ENCODE assay signal across 19 mouse cellular contexts in genomic region chr6:114871010-114871660, GRCm38 (mm10).
DNase-seq lines count a peak whose midpoint lies in the region; ATAC-seq and TF ChIP-seq lines count a peak whose summit lies in the region.
"Had no signal": no experiment of that assay in that cellular context is flagged by ENCODE, and none has a peak within 500 bp of the region (broad histone marks: within the 10 kb centered on the region; RNA-seq: fewer than 3 reads in every experiment).

No protein-coding gene starts in this region.

- peak; percentile 21; the same call in 1 of the 2 replicates for TF ChIP-seq CTCF in lung, postnatal 0 days (IDR thresholded peaks at IDR 0.05)

- H3K4me3 ChIP-seq in heart, embryonic 10.5 days, result no peak overlapping the region
- no peak overlapping the region for H3K4me3 ChIP-seq in lung, postnatal 0 days (ENCODE audit: low read depth, low read length)
- no peak overlapping the region for H3K4me3 ChIP-seq in embryonic facial prominence, embryonic 15.5 days (replicated peaks)
- H3K4me3 ChIP-seq: liver, embryonic 15.5 days; midbrain, embryonic 10.5 days had no signal

- H3K9ac ChIP-seq in lung, postnatal 0 days (replicated peaks; ENCODE audit: low read depth), result no peak overlapping the region
- H3K9ac ChIP-seq in embryonic facial prominence, embryonic 15.5 days, result no peak overlapping the region
- H3K9ac ChIP-seq: liver, embryonic 15.5 days had no signal

- DNase-seq in heart, embryonic 10.5 days (ENCODE audit: low spot score), result no peak
- DNase-seq in heart, postnatal 4 days, result no peak
- DNase-seq in lung, postnatal 0 days (ENCODE audit: low spot score), result no peak
- DNase-seq in lung, postnatal 4 days, result no peak
- DNase-seq in embryo, embryonic 9.5 days (ENCODE audit: extremely low spot score), result no peak
- no peak for DNase-seq in layer of hippocampus, postnatal 36 days
- DNase-seq: adrenal gland, postnatal 36 days; cerebellum, postnatal 10 days; heart, adult 18-20 months; kidney, postnatal 36 days; lung, postnatal 14 days; right cerebral cortex, postnatal 14 days; thymus, postnatal 4 days had no signal

- no peak for ATAC-seq in lung, postnatal 0 days
- ATAC-seq in embryonic facial prominence, embryonic 15.5 days (ENCODE audit: insufficient number of reproducible peaks, low FRiP score, low TSS enrichment, low read depth), result no peak
- ATAC-seq in megakaryocyte progenitor cell, adult 5-6 weeks (replicated peaks; ENCODE audit: poor library complexity), result no peak
- ATAC-seq: activated CD4-positive, CD25-positive, alpha-beta regulatory T cell, adult 4 months had no signal

- no peaks in the 10 kb centered on the region for H3K9me3 ChIP-seq in heart, embryonic 10.5 days
- no peaks in the 10 kb centered on the region for H3K9me3 ChIP-seq in lung, postnatal 0 days (ENCODE audit: low read length)
- no peaks in the 10 kb centered on the region for H3K9me3 ChIP-seq in embryonic facial prominence, embryonic 15.5 days (replicated peaks)
- H3K9me3 ChIP-seq: G1E; liver, embryonic 15.5 days; midbrain, embryonic 10.5 days had no signal

- no peak for TF ChIP-seq EP300 in lung, postnatal 0 days (IDR thresholded peaks at IDR 0.05)

- WGBS in heart, embryonic 10.5 days, result 89% methylated on average over 14 of the region's 14 CpGs
- WGBS in lung, postnatal 0 days, result 81% methylated on average over 14 of the region's 14 CpGs
- WGBS in embryonic facial prominence, embryonic 15.5 days, result 73% methylated on average over 14 of the region's 14 CpGs

- peaks cover 87% of the 10 kb centered on the region for H3K4me1 ChIP-seq in heart, embryonic 10.5 days
- H3K4me1 ChIP-seq in lung, postnatal 0 days (ENCODE audit: insufficient read depth, low read depth, low read length), result peaks cover 31% of the 10 kb centered on the region
- H3K4me1 ChIP-seq in embryonic facial prominence, embryonic 15.5 days, result peaks cover 81% of the 10 kb centered on the region

- peaks cover 12% of the 10 kb centered on the region for H3K36me3 ChIP-seq in heart, embryonic 10.5 days
- no peaks in the 10 kb centered on the region for H3K36me3 ChIP-seq in lung, postnatal 0 days (ENCODE audit: insufficient read depth, low read length)
- 0 out of 2 replicates have a peak, but pooled peaks cover 8% of the 10 kb centered on the region for H3K36me3 ChIP-seq in embryonic facial prominence, embryonic 15.5 days

- peak overlapping the region; percentile 3; the same call in 1 of the 2 replicates for H3K27ac ChIP-seq in heart, embryonic 10.5 days
- no peak overlapping the region for H3K27ac ChIP-seq in lung, postnatal 0 days (ENCODE audit: low read length)
- H3K27ac ChIP-seq in embryonic facial prominence, embryonic 15.5 days (replicated peaks), result peak overlapping the region; percentile 58; the same call in 1 of the 2 replicates
- H3K27ac ChIP-seq: liver, embryonic 15.5 days had no signal

- H3K4me2 ChIP-seq in lung, postnatal 0 days (replicated peaks; ENCODE audit: low read depth, low read length), result no peak overlapping the region
- H3K4me2 ChIP-seq in embryonic facial prominence, embryonic 15.5 days (replicated peaks), result no peak overlapping the region
- H3K4me2 ChIP-seq: liver, embryonic 15.5 days had no signal

- H3K27me3 ChIP-seq in heart, embryonic 10.5 days (ENCODE audit: insufficient read depth, poor library complexity, severe bottlenecking), result no peaks in the 10 kb centered on the region
- no peaks in the 10 kb centered on the region for H3K27me3 ChIP-seq in lung, postnatal 0 days (replicated peaks; ENCODE audit: insufficient read depth, low read length)
- H3K27me3 ChIP-seq in embryonic facial prominence, embryonic 15.5 days, result no peaks in the 10 kb centered on the region
- H3K27me3 ChIP-seq: liver, embryonic 15.5 days had no signal
